Mouse (Mus musculus) embryonic facial prominence, embryonic 15.5 days (tissue): ENCODE measurements around the gene Plekha7. TPM values are rescaled to one million over a fixed set of nuclear protein-coding genes. Genes with fewer than 3 reads are reported as not detected.
A peak's percentile ranks its signal among the peaks of the same experiment; 100 is the strongest.

Experiments
- ATAC-seq: fragments of 200-750 bp; cut with Nextera tagmentation; 2 replicates; pipeline ENCODE4 v1.8.0; 2017; ENCODE audit warnings: low read depth, moderate TSS enrichment; ENCODE audit not compliant: insufficient number of reproducible peaks, low FRiP score, low TSS enrichment
- H3K27ac ChIP-seq: fragments of 300-500 bp; sonication (generic); replicated peaks from 2 replicates; pipeline ENCODE4 v1.5.1; 2015; ENCODE audit warnings: mild to moderate bottlenecking, inconsistent platforms
- H3K27me3 ChIP-seq: fragments of 300-500 bp; sonication (generic); 2 replicates; pipeline ENCODE4 v1.6.1; 2015; ENCODE audit warnings: inconsistent platforms
- H3K36me3 ChIP-seq: fragments of 300-500 bp; sonication (generic); 2 replicates; pipeline ENCODE4 v1.6.1; 2015; ENCODE audit warnings: mild to moderate bottlenecking, inconsistent platforms
- H3K4me1 ChIP-seq: fragments of 300-500 bp; sonication (generic); 2 replicates; pipeline ENCODE4 v1.6.1; 2015; ENCODE audit warnings: inconsistent platforms
- H3K4me2 ChIP-seq: fragments of 300-500 bp; sonication (generic); replicated peaks from 2 replicates; pipeline ENCODE4 v1.6.1; 2015; ENCODE audit warnings: mild to moderate bottlenecking, inconsistent platforms
- H3K4me3 ChIP-seq: fragments of 300-500 bp; sonication (generic); replicated peaks from 2 replicates; pipeline ENCODE4 v1.5.1; 2015; ENCODE audit warnings: mild to moderate bottlenecking, inconsistent platforms
- H3K9ac ChIP-seq: fragments of 300-500 bp; sonication (generic); 2 replicates; pipeline ENCODE4 v1.6.1; 2015; ENCODE audit warnings: inconsistent platforms
- H3K9me3 ChIP-seq: fragments of 300-500 bp; sonication (generic); replicated peaks from 2 replicates; pipeline ENCODE4 v1.6.1; 2016; ENCODE audit warnings: inconsistent platforms
- WGBS: fragments of 180-500 bp; shearing (Covaris S2); methylation state at CpG from one replicate; pipeline ENCODE4 v1.1.7; 2015; 5-methylcytosine and 5-hydroxymethylcytosine counted together
- polyA plus RNA-seq: library from polyadenylated mRNA; unstranded; fragments of >200 nt; fragmentation: Nextera tagmentation; extraction: Ambion mirVana; gene quantifications from 2 replicates; pipeline ENCODE4 v1.2.1, GENCODE M21; 2015

The Plekha7 gene
- polyA plus RNA-seq, 1 experiment from 2014 or later: 16.1 TPM

DNA sequence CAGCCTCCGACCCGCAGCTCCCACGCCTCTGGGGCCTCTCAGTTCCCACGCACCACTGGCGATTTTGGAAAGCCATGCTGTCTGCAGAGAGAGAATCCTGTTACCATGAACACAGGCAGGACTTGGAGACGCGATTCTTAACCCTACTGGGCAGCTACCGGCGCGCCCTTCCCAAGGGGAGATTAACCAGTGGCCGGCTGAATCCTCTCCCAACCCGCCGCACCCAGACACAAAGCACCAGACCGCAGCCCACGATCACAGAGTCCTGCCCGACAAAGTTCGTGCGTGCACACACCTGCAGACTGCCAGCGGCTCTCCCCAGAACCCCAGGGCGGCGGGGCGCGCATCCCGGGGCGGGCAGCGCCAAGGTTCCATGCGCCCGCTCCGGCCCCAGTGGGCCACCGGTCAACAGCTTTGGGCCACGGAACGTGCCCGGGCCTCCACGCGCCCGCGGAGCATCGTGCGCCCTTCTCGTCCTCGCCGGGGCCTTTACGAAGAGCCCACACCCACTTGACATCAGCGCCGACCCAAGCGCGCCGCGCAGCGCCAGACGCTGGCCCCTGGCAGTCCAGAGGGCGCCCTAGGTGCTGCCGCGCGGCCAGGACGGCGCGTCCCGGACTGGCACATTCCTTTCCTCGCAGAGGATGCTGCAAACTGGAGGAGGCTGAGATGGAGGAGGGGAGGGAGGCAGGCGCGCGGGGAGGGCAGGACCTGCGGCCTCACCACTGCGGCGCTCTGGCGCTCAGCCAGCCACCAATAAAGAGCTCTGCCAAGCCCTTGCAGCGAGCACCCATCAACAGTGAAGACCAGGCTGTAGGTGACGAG, 70.8 kb downstream of the Plekha7 start:
- Histone ChIP-seq H3K9me3 (no peaks in the 10 kb centered on the region), H3K9ac (0 out of 2 replicates have a peak overlapping the region, but pooled peaks have one; percentile 5), H3K27me3 (peaks cover 37% of the 10 kb centered on the region), H3K4me3 (peak overlapping the region; percentile 43), H3K4me1 (peaks cover 26% of the 10 kb centered on the region), H3K36me3 (no peaks in the 10 kb centered on the region), H3K27ac (no peak overlapping the region), H3K4me2 (peak overlapping the region; percentile 68)
- 1% methylated on average over 69 of the region's 69 CpGs for WGBS
- ATAC-seq: no peak

GRCm38 (mm10) chr7:116236608-116237007, 71.6 kb downstream of the Plekha7 start:
- H3K27me3 ChIP-seq: peaks cover 37% of the 10 kb centered on the region
- H3K27ac ChIP-seq: no peak overlapping the region
- H3K4me3 ChIP-seq: peak overlapping the region; percentile 43
- no peaks in the 10 kb centered on the region for H3K9me3 ChIP-seq
- WGBS: 51% methylated on average over 8 of the region's 8 CpGs
- H3K4me2 ChIP-seq: peak overlapping the region; percentile 68
- ATAC-seq: no peak
- peaks cover 29% of the 10 kb centered on the region for H3K4me1 ChIP-seq
- no peak overlapping the region for H3K9ac ChIP-seq
- H3K36me3 ChIP-seq: no peaks in the 10 kb centered on the region

GRCm38 (mm10) chr7:116234287-116234806, 73.8 kb downstream of the Plekha7 start:
- H3K4me2 ChIP-seq: no peak overlapping the region
- no peaks in the 10 kb centered on the region for H3K36me3 ChIP-seq
- H3K9me3 ChIP-seq: no peaks in the 10 kb centered on the region
- ATAC-seq: no peak
- no peak overlapping the region for H3K9ac ChIP-seq
- H3K4me3 ChIP-seq: no peak overlapping the region
- no peak overlapping the region for H3K27ac ChIP-seq
- H3K27me3 ChIP-seq: peaks cover 31% of the 10 kb centered on the region
- 48% methylated on average over 7 of the region's 7 CpGs for WGBS
- peaks cover 29% of the 10 kb centered on the region for H3K4me1 ChIP-seq

- Histone ChIP-seq H3K9ac (no peak overlapping the region), H3K9me3 (no peaks in the 10 kb centered on the region), H3K27me3 (no peaks in the 10 kb centered on the region), H3K4me3 (no peak overlapping the region), H3K27ac (0 out of 2 replicates have a peak overlapping the region, but pooled peaks have one; percentile 48), H3K4me1 (peaks cover 23% of the 10 kb centered on the region), H3K36me3 (no peaks in the 10 kb centered on the region), H3K4me2 (no peak overlapping the region)
- ATAC-seq: no peak
- 56% methylated on average over 11 of the region's 11 CpGs for WGBS
Observed at GRCm38 (mm10) chr7:116230811-116231609, 77.2 kb downstream of the Plekha7 start.

DNA sequence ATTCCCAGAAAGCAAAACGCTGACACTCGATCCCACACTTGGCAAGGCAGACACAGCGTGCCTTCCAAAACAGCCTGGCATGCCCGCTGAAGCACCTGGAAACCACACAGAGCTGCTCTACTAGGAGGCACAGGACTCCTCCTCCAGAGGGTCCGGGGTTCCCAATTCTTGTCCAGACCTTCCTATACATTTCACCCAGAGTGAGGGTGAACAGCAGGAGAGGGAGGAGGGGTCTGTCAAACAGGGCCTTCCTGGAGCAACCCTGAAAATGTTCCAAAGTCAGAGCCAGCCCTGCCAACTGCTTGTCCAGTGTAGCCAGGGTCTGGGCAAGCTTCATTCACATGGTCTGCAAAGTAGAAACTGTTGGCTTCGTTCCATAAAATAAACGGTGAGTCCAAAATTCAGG, 81.3 kb downstream of the Plekha7 start:
- 43% methylated on average over 7 of the region's 7 CpGs for WGBS
- Histone ChIP-seq H3K4me2 (no peak overlapping the region), H3K4me3 (no peak overlapping the region), H3K36me3 (no peaks in the 10 kb centered on the region), H3K27me3 (no peaks in the 10 kb centered on the region), H3K4me1 (peaks cover 26% of the 10 kb centered on the region), H3K9me3 (no peaks in the 10 kb centered on the region), H3K27ac (no peak overlapping the region), H3K9ac (no peak overlapping the region)
- no peak for ATAC-seq

- H3K4me1 ChIP-seq: peaks cover 27% of the 10 kb centered on the region
- no peak overlapping the region for H3K9ac ChIP-seq
- no peak overlapping the region for H3K4me2 ChIP-seq
- no peaks in the 10 kb centered on the region for H3K27me3 ChIP-seq
- H3K4me3 ChIP-seq: no peak overlapping the region
- H3K27ac ChIP-seq: no peak overlapping the region
- H3K36me3 ChIP-seq: no peaks in the 10 kb centered on the region
- WGBS: 74% methylated on average over 6 of the region's 6 CpGs
- H3K9me3 ChIP-seq: no peaks in the 10 kb centered on the region
- ATAC-seq: no peak
Observed at GRCm38 (mm10) chr7:116226316-116226715, 81.9 kb downstream of the Plekha7 start.

- Histone ChIP-seq H3K36me3 (no peaks in the 10 kb centered on the region), H3K9ac (no peak overlapping the region), H3K9me3 (no peaks in the 10 kb centered on the region), H3K4me2 (no peak overlapping the region), H3K4me1 (peaks cover 32% of the 10 kb centered on the region), H3K27me3 (no peaks in the 10 kb centered on the region), H3K4me3 (no peak overlapping the region), H3K27ac (no peak overlapping the region)
- no peak for ATAC-seq
- WGBS: 56% methylated on average over 2 of the region's 2 CpGs
Observed at GRCm38 (mm10) chr7:116224543-116224942, 83.6 kb downstream of the Plekha7 start.

- Histone ChIP-seq H3K9me3 (no peaks in the 10 kb centered on the region), H3K4me3 (no peak overlapping the region), H3K9ac (no peak overlapping the region), H3K36me3 (no peaks in the 10 kb centered on the region), H3K4me1 (peaks cover 32% of the 10 kb centered on the region), H3K4me2 (no peak overlapping the region), H3K27me3 (no peaks in the 10 kb centered on the region), H3K27ac (no peak overlapping the region)
- no peak for ATAC-seq
- 54% methylated on average over 14 of the region's 14 CpGs for WGBS
Observed at GRCm38 (mm10) chr7:116223010-116223783, 85.0 kb downstream of the Plekha7 start.

- no peak overlapping the region for H3K4me3 ChIP-seq
- H3K4me1 ChIP-seq: peaks cover 32% of the 10 kb centered on the region
- no peak; the same call in 1 of the 2 replicates for ATAC-seq
- no peaks in the 10 kb centered on the region for H3K27me3 ChIP-seq
- 57% methylated on average over 8 of the region's 8 CpGs for WGBS
- no peaks in the 10 kb centered on the region for H3K36me3 ChIP-seq
- H3K4me2 ChIP-seq: no peak overlapping the region
- H3K9ac ChIP-seq: no peak overlapping the region
- H3K9me3 ChIP-seq: no peaks in the 10 kb centered on the region
- no peak overlapping the region for H3K27ac ChIP-seq
Observed at GRCm38 (mm10) chr7:116222288-116223009, 85.7 kb downstream of the Plekha7 start.

DNA sequence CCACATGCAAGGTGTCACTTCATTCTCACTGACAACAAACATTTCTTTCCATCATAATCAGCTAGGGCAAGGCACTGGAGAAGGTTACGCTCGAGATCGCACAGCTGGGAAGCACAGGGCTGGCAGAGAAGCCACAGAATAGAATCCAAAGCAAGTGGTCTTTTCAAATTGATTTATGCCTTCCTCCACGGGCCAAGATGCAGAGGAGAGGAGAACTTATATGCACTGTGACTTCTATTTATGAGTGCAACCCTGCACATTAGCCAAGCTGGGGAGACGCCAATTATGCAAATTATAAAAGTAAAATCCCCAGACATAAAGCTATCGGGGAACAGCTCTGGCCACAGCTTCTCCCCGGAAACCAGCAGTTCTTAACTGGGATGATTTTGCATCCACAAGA, 86.3 kb downstream of the Plekha7 start:
- 34% methylated on average over 7 of the region's 7 CpGs for WGBS

More for the DNA sequence above, 86.3 kb downstream of the Plekha7 start:
- no peak overlapping the region for H3K4me2 ChIP-seq
- H3K27me3 ChIP-seq: no peaks in the 10 kb centered on the region
- no peak for ATAC-seq
- H3K4me1 ChIP-seq: peaks cover 31% of the 10 kb centered on the region
- H3K4me3 ChIP-seq: no peak overlapping the region
- no peaks in the 10 kb centered on the region for H3K9me3 ChIP-seq
- no peak overlapping the region for H3K27ac ChIP-seq
- no peaks in the 10 kb centered on the region for H3K36me3 ChIP-seq
- no peak overlapping the region for H3K9ac ChIP-seq
